Mouse (Mus musculus): ENCODE results near the gene Plcd3. TPM values are rescaled to one million over a fixed set of nuclear protein-coding genes. Genes with fewer than 3 reads are reported as not detected.

Plcd3 gene
- polyA plus RNA-seq, 1 experiment: 11.8 TPM

GRCm38 (mm10) chr11:103116008-103116818 lies 14.8 kb upstream of the Plcd3 start, which contains the start of gene Hexim1:
Gene Hexim1 (plus strand): TSS chr11:103116231.
- DNase-seq: peak; percentile 100
- H3K27ac ChIP-seq (ENCODE audit: insufficient read depth, low read length): peak within 1 kb of the TSS; percentile 93
- TF ChIP-seq CTCF (IDR thresholded peaks at IDR 0.05; ENCODE audit: borderline replicate concordance, insufficient read depth, low read depth, low read length) (no peak), POLR2A (IDR thresholded peaks at IDR 0.05; ENCODE audit: borderline replicate concordance, insufficient read depth, low read length) (peak; percentile 99)
- WGBS: under 1% methylated on average over 52 of the region's 53 CpGs
- no peaks in the 10 kb centered on the region for H3K27me3 ChIP-seq (ENCODE audit: control insufficient read depth, insufficient read depth, low read length)
- peak within 1 kb of the TSS; percentile 75 for H3K4me3 ChIP-seq (replicated peaks; ENCODE audit: insufficient read depth, low read depth, low read length)
- H3K4me1 ChIP-seq (ENCODE audit: control insufficient read depth, insufficient read depth, low read length): peaks cover 9% of the 10 kb centered on the region; the same call in 1 of the 2 replicates

GRCm38 (mm10) chr11:103115163-103116007 lies 13.9 kb upstream of the Plcd3 start:
- no peaks in the 10 kb centered on the region for H3K27me3 ChIP-seq (ENCODE audit: control insufficient read depth, insufficient read depth, low read length)
- TF ChIP-seq POLR2A (IDR thresholded peaks at IDR 0.05; ENCODE audit: borderline replicate concordance, insufficient read depth, low read length): peak; percentile 70
- no peak for TF ChIP-seq CTCF (IDR thresholded peaks at IDR 0.05; ENCODE audit: borderline replicate concordance, insufficient read depth, low read depth, low read length)
- peak; percentile 90 to 94 for DNase-seq
- H3K4me1 ChIP-seq (ENCODE audit: control insufficient read depth, insufficient read depth, low read length): peaks cover 9% of the 10 kb centered on the region; the same call in 1 of the 2 replicates
- H3K4me3 ChIP-seq (replicated peaks; ENCODE audit: insufficient read depth, low read depth, low read length): peak overlapping the region; percentile 75
- H3K27ac ChIP-seq (ENCODE audit: insufficient read depth, low read length): peak overlapping the region; percentile 93
- under 1% methylated on average over 34 of the region's 34 CpGs for WGBS

GRCm38 (mm10) chr11:103114270-103114943 lies 12.9 kb upstream of the Plcd3 start:
- 82% methylated on average over 11 of the region's 11 CpGs for whole genome bisulfite sequencing
- TF ChIP-seq POLR2A (IDR thresholded peaks at IDR 0.05; ENCODE audit: borderline replicate concordance, insufficient read depth, low read length) (no peak), CTCF (IDR thresholded peaks at IDR 0.05; ENCODE audit: borderline replicate concordance, insufficient read depth, low read depth, low read length) (no peak)
- H3K27ac ChIP-seq (ENCODE audit: insufficient read depth, low read length): peak overlapping the region; percentile 93
- peak overlapping the region; percentile 75 for H3K4me3 ChIP-seq (replicated peaks; ENCODE audit: insufficient read depth, low read depth, low read length)
- H3K27me3 ChIP-seq (ENCODE audit: control insufficient read depth, insufficient read depth, low read length): no peaks in the 10 kb centered on the region
- no peak for DNase-seq
- H3K4me1 ChIP-seq (ENCODE audit: control insufficient read depth, insufficient read depth, low read length): peaks cover 9% of the 10 kb centered on the region; the same call in 1 of the 2 replicates

DNA sequence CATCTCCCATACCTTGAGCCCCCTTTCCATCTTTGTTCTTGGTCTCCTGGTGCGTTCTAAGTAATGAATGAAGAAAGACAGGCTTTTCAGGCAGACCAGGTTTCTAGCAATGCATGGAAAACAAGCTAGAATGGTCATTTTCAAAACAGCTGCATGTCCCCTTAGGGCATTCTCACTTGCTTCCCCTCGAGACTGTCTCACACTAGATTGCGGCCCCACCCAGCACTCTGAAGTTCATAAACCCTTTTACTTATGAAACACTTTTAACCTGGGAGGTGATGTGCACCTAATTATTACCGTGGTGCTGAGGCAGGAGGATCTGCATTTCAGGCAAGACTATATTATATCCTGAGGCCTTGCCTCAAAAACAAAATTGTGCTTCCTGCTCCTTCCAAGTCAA lies 12.3 kb upstream of the Plcd3 start:
- H3K4me3 ChIP-seq (replicated peaks; ENCODE audit: insufficient read depth, low read depth, low read length): no peak overlapping the region
- no peaks in the 10 kb centered on the region for H3K27me3 ChIP-seq (ENCODE audit: control insufficient read depth, insufficient read depth, low read length)
- TF ChIP-seq POLR2A (IDR thresholded peaks at IDR 0.05; ENCODE audit: borderline replicate concordance, insufficient read depth, low read length) (no peak), CTCF (IDR thresholded peaks at IDR 0.05; ENCODE audit: borderline replicate concordance, insufficient read depth, low read depth, low read length) (no peak)
- DNase-seq: no peak
- peaks cover 9% of the 10 kb centered on the region; the same call in 1 of the 2 replicates for H3K4me1 ChIP-seq (ENCODE audit: control insufficient read depth, insufficient read depth, low read length)
- no peak overlapping the region for H3K27ac ChIP-seq (ENCODE audit: insufficient read depth, low read length)
- WGBS: 85% methylated on average over 4 of the region's 4 CpGs

- WGBS: 49% methylated on average over 12 of the region's 12 CpGs
- no peak overlapping the region for H3K4me3 ChIP-seq (replicated peaks; ENCODE audit: insufficient read depth, low read depth, low read length)
- no peak for DNase-seq
- no peak for TF ChIP-seq CTCF (IDR thresholded peaks at IDR 0.05; ENCODE audit: borderline replicate concordance, insufficient read depth, low read depth, low read length)
- no peak for TF ChIP-seq POLR2A (IDR thresholded peaks at IDR 0.05; ENCODE audit: borderline replicate concordance, insufficient read depth, low read length)
- H3K27ac ChIP-seq (ENCODE audit: insufficient read depth, low read length): no peak overlapping the region
- peaks cover 9% of the 10 kb centered on the region; the same call in 1 of the 2 replicates for H3K4me1 ChIP-seq (ENCODE audit: control insufficient read depth, insufficient read depth, low read length)
- no peaks in the 10 kb centered on the region for H3K27me3 ChIP-seq (ENCODE audit: control insufficient read depth, insufficient read depth, low read length)
Measured at GRCm38 (mm10) chr11:103113005-103113404, 11.5 kb upstream of the Plcd3 start.

DNA sequence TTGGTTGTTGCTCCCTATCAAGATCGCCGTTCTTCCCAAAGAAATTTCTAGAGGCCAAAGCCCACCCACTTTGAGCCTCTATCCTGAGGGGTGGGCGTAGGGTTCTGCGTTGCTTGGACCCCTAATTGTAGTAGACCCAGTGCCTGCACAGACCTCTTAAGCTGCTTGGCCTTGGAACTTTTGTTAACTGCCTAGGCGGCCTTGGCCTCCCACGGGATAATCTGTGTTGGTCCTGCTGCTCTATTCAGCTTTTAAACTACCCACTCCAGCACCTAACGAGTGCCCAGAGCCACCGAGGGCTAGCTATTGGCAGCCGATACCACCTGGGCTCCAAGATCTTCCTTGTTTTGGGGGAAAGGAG lies 11.1 kb upstream of the Plcd3 start:
- H3K4me1 ChIP-seq (ENCODE audit: control insufficient read depth, insufficient read depth, low read length): peaks cover 9% of the 10 kb centered on the region; the same call in 1 of the 2 replicates
- TF ChIP-seq CTCF (IDR thresholded peaks at IDR 0.05; ENCODE audit: borderline replicate concordance, insufficient read depth, low read depth, low read length): no peak
- TF ChIP-seq POLR2A (IDR thresholded peaks at IDR 0.05; ENCODE audit: borderline replicate concordance, insufficient read depth, low read length): no peak
- H3K27ac ChIP-seq (ENCODE audit: insufficient read depth, low read length): no peak overlapping the region
- 25% methylated on average over 9 of the region's 9 CpGs for WGBS
- DNase-seq: no peak
- H3K4me3 ChIP-seq (replicated peaks; ENCODE audit: insufficient read depth, low read depth, low read length): peak overlapping the region; percentile 29
- no peaks in the 10 kb centered on the region for H3K27me3 ChIP-seq (ENCODE audit: control insufficient read depth, insufficient read depth, low read length)

DNA sequence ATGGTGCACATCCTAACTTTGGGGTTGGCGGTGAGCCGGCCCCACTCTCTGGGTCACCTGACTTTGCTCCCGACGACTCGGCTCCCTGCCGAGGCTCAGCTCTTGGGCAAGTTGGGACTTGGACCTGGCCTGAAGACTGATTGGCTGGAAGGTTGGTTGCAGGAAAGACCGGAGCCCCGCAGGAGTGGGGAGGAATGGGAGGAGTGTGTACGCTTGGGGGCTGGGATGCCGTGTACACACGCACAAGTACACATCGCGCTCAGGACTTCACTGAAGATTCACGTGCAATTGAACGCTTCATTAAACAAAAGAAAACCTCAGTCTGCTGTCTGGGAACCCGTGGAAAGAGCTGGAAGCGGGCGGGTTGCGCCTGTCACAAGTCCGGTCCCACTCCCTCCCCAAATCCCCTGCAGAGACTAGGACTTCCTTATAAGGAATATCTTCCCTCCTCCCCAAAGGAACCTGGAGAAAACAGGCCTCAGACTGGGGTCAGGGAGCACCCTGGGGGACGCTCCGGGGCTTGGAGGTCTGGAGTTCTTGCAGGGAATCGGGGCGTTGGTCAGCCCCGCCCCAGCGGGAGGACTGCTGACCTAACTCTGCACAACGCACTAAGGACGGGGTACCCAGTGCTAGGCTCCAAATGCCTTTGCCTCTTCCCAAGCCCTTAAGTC lies 10.6 kb upstream of the Plcd3 start:
- Histone ChIP-seq H3K4me1 (ENCODE audit: control insufficient read depth, insufficient read depth, low read length) (peaks cover 9% of the 10 kb centered on the region; the same call in 1 of the 2 replicates), H3K4me3 (replicated peaks; ENCODE audit: insufficient read depth, low read depth, low read length) (peak overlapping the region; percentile 29), H3K27ac (ENCODE audit: insufficient read depth, low read length) (no peak overlapping the region), H3K27me3 (ENCODE audit: control insufficient read depth, insufficient read depth, low read length) (no peaks in the 10 kb centered on the region)
- TF ChIP-seq CTCF (IDR thresholded peaks at IDR 0.05; ENCODE audit: borderline replicate concordance, insufficient read depth, low read depth, low read length) (no peak), POLR2A (IDR thresholded peaks at IDR 0.05; ENCODE audit: borderline replicate concordance, insufficient read depth, low read length) (no peak)
- 7% methylated on average over 28 of the region's 28 CpGs for WGBS
- peak; percentile 56 to 60 for DNase-seq
